Mouse (Mus musculus): ENCODE measurements around the gene Cdh23. TPM values are rescaled to one million over a fixed set of nuclear protein-coding genes. Genes with fewer than 3 reads are reported as not detected.

Cdh23 gene
- polyA plus RNA-seq, 1 experiment from 2014 or later = 0.26 TPM

GRCm38 (mm10) chr10:60635568-60636295 lies 60.6 kb downstream of the Cdh23 start:
- H3K27ac ChIP-seq (ENCODE audit: low read depth, low read length) = no peak overlapping the region
- no peak overlapping the region for H3K9ac ChIP-seq (ENCODE audit: low read depth, low read length)
- H3K4me2 ChIP-seq (replicated peaks; ENCODE audit: low read depth) = no peak overlapping the region
- no peaks in the 10 kb centered on the region for H3K27me3 ChIP-seq (replicated peaks; ENCODE audit: control insufficient read depth, insufficient read depth, low read length)
- ATAC-seq = no peak
- no peaks in the 10 kb centered on the region for H3K9me3 ChIP-seq (ENCODE audit: control insufficient read depth)
- H3K4me1 ChIP-seq (replicated peaks; ENCODE audit: control insufficient read depth, insufficient read depth, low read length) = no peaks in the 10 kb centered on the region
- H3K4me3 ChIP-seq (ENCODE audit: low read depth, low read length) = no peak overlapping the region
- H3K36me3 ChIP-seq (ENCODE audit: control insufficient read depth, insufficient read depth) = no peaks in the 10 kb centered on the region
- no peak for TF ChIP-seq CTCF (IDR thresholded peaks at IDR 0.05; ENCODE audit: low read depth)
- 23% methylated on average over 13 of the region's 13 CpGs for WGBS

GRCm38 (mm10) chr10:60634391-60634790 lies 61.9 kb downstream of the Cdh23 start:
- no peaks in the 10 kb centered on the region for H3K4me1 ChIP-seq (replicated peaks; ENCODE audit: control insufficient read depth, insufficient read depth, low read length)
- 80% methylated on average over 9 of the region's 9 CpGs for WGBS
- no peak overlapping the region for H3K27ac ChIP-seq (ENCODE audit: low read depth, low read length)
- no peaks in the 10 kb centered on the region for H3K9me3 ChIP-seq (ENCODE audit: control insufficient read depth)
- no peaks in the 10 kb centered on the region for H3K27me3 ChIP-seq (replicated peaks; ENCODE audit: control insufficient read depth, insufficient read depth, low read length)
- H3K4me2 ChIP-seq (replicated peaks; ENCODE audit: low read depth) = no peak overlapping the region
- ATAC-seq = no peak
- no peaks in the 10 kb centered on the region for H3K36me3 ChIP-seq (ENCODE audit: control insufficient read depth, insufficient read depth)
- H3K4me3 ChIP-seq (ENCODE audit: low read depth, low read length) = no peak overlapping the region
- H3K9ac ChIP-seq (ENCODE audit: low read depth, low read length) = no peak overlapping the region
- TF ChIP-seq CTCF (IDR thresholded peaks at IDR 0.05; ENCODE audit: low read depth) = no peak

GRCm38 (mm10) chr10:60626086-60626485 lies 70.2 kb downstream of the Cdh23 start:
- Histone ChIP-seq H3K27ac (ENCODE audit: low read depth, low read length) (no peak overlapping the region), H3K4me1 (replicated peaks; ENCODE audit: control insufficient read depth, insufficient read depth, low read length) (no peaks in the 10 kb centered on the region), H3K9ac (ENCODE audit: low read depth, low read length) (no peak overlapping the region), H3K9me3 (ENCODE audit: control insufficient read depth) (no peaks in the 10 kb centered on the region), H3K36me3 (ENCODE audit: control insufficient read depth, insufficient read depth) (no peaks in the 10 kb centered on the region), H3K4me2 (replicated peaks; ENCODE audit: low read depth) (no peak overlapping the region), H3K4me3 (ENCODE audit: low read depth, low read length) (no peak overlapping the region), H3K27me3 (replicated peaks; ENCODE audit: control insufficient read depth, insufficient read depth, low read length) (no peaks in the 10 kb centered on the region)
- TF ChIP-seq CTCF (IDR thresholded peaks at IDR 0.05; ENCODE audit: low read depth) = no peak
- no peak for ATAC-seq
- 68% methylated on average over 5 of the region's 5 CpGs for WGBS

GRCm38 (mm10) chr10:60625511-60625910 lies 70.8 kb downstream of the Cdh23 start:
- no peak overlapping the region for H3K27ac ChIP-seq (ENCODE audit: low read depth, low read length)
- no peaks in the 10 kb centered on the region for H3K36me3 ChIP-seq (ENCODE audit: control insufficient read depth, insufficient read depth)
- no peaks in the 10 kb centered on the region for H3K27me3 ChIP-seq (replicated peaks; ENCODE audit: control insufficient read depth, insufficient read depth, low read length)
- H3K4me2 ChIP-seq (replicated peaks; ENCODE audit: low read depth) = no peak overlapping the region
- WGBS = 73% methylated on average over 3 of the region's 3 CpGs
- H3K9ac ChIP-seq (ENCODE audit: low read depth, low read length) = no peak overlapping the region
- TF ChIP-seq CTCF (IDR thresholded peaks at IDR 0.05; ENCODE audit: low read depth) = no peak
- H3K4me1 ChIP-seq (replicated peaks; ENCODE audit: control insufficient read depth, insufficient read depth, low read length) = no peaks in the 10 kb centered on the region
- no peak overlapping the region for H3K4me3 ChIP-seq (ENCODE audit: low read depth, low read length)
- no peaks in the 10 kb centered on the region for H3K9me3 ChIP-seq (ENCODE audit: control insufficient read depth)
- ATAC-seq = no peak

DNA sequence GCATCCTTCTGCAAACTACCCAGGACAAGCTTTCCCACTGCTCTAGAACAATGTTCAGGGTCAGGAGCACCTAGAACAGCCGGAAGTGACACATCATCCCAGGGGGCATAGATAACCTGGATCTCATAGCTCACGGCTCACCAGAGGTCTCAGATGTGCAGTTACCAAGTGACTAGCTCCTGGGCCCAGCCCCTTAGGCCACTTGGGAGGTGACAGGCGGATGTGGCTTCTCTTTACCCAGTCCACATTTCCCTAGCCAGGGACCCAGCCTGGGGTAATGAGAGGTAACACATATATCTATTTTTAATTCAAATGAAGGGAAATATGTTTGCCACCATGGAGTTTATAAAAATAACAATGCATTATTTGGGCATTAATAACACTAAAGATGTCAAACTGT lies 71.3 kb downstream of the Cdh23 start:
- Histone ChIP-seq H3K4me1 (replicated peaks; ENCODE audit: control insufficient read depth, insufficient read depth, low read length) (no peaks in the 10 kb centered on the region), H3K9me3 (ENCODE audit: control insufficient read depth) (no peaks in the 10 kb centered on the region), H3K36me3 (ENCODE audit: control insufficient read depth, insufficient read depth) (no peaks in the 10 kb centered on the region), H3K4me2 (replicated peaks; ENCODE audit: low read depth) (no peak overlapping the region), H3K27me3 (replicated peaks; ENCODE audit: control insufficient read depth, insufficient read depth, low read length) (no peaks in the 10 kb centered on the region), H3K4me3 (ENCODE audit: low read depth, low read length) (no peak overlapping the region), H3K9ac (ENCODE audit: low read depth, low read length) (no peak overlapping the region), H3K27ac (ENCODE audit: low read depth, low read length) (no peak overlapping the region)
- no peak for TF ChIP-seq CTCF (IDR thresholded peaks at IDR 0.05; ENCODE audit: low read depth)
- ATAC-seq = no peak
- 52% methylated on average over 3 of the region's 3 CpGs for WGBS

- Histone ChIP-seq H3K36me3 (ENCODE audit: control insufficient read depth, insufficient read depth) (no peaks in the 10 kb centered on the region), H3K9ac (ENCODE audit: low read depth, low read length) (no peak overlapping the region), H3K27me3 (replicated peaks; ENCODE audit: control insufficient read depth, insufficient read depth, low read length) (no peaks in the 10 kb centered on the region), H3K4me2 (replicated peaks; ENCODE audit: low read depth) (no peak overlapping the region), H3K4me1 (replicated peaks; ENCODE audit: control insufficient read depth, insufficient read depth, low read length) (no peaks in the 10 kb centered on the region), H3K4me3 (ENCODE audit: low read depth, low read length) (no peak overlapping the region), H3K9me3 (ENCODE audit: control insufficient read depth) (no peaks in the 10 kb centered on the region), H3K27ac (ENCODE audit: low read depth, low read length) (no peak overlapping the region)
- no peak for ATAC-seq
- WGBS = 43% methylated on average over 14 of the region's 14 CpGs
- TF ChIP-seq CTCF (IDR thresholded peaks at IDR 0.05; ENCODE audit: low read depth) = no peak
These were observed 72.0 kb downstream of the Cdh23 start for GRCm38 (mm10) chr10:60624217-60624708.

Data from intestine, postnatal 0 days (tissue).